Mouse (Mus musculus): Measurements from ENCODE around the gene Uchl3. TPM values are rescaled to one million over a fixed set of nuclear protein-coding genes. Genes with fewer than 3 reads are reported as not detected.

The Uchl3 gene
- polyA plus RNA-seq, 1 experiment from 2014 or later: 189 TPM

GRCm38 (mm10) chr14:101640153-101640843, 13.5 kb upstream of the Uchl3 start, which contains the start of gene Commd6:
TSS of gene Commd6 (minus strand) at chr14:101640686.
- Histone ChIP-seq H3K4me2 (replicated peaks; ENCODE audit: low read depth) (peak within 1 kb of the TSS; percentile 78), H3K9me3 (ENCODE audit: control insufficient read depth, low read length) (no peaks in the 10 kb centered on the region), H3K36me3 (ENCODE audit: control insufficient read depth, insufficient read depth, low read length) (0 out of 2 replicates have a peak, but pooled peaks cover under 1% of the 10 kb centered on the region), H3K4me1 (replicated peaks; ENCODE audit: control insufficient read depth, insufficient read depth) (no peaks in the 10 kb centered on the region), H3K27ac (replicated peaks) (peak within 1 kb of the TSS; percentile 90), H3K9ac (ENCODE audit: low read length) (peak within 1 kb of the TSS; percentile 77), H3K27me3 (ENCODE audit: control insufficient read depth, insufficient read depth, low read length) (no peaks in the 10 kb centered on the region), H3K4me3 (ENCODE audit: low read depth, low read length) (peak within 1 kb of the TSS; percentile 80)
- WGBS: under 1% methylated on average over 39 of the region's 39 CpGs
- peak; percentile 90 for DNase-seq (ENCODE audit: low spot score)
- TF ChIP-seq CTCF (IDR thresholded peaks at IDR 0.05; ENCODE audit: low read depth) (peak; percentile 38; the same call in 1 of the 2 replicates), EP300 (optimal IDR thresholded peaks at IDR 0.05) (no peak)
- ATAC-seq (ENCODE audit: low FRiP score, low TSS enrichment): peak; percentile 97

DNA sequence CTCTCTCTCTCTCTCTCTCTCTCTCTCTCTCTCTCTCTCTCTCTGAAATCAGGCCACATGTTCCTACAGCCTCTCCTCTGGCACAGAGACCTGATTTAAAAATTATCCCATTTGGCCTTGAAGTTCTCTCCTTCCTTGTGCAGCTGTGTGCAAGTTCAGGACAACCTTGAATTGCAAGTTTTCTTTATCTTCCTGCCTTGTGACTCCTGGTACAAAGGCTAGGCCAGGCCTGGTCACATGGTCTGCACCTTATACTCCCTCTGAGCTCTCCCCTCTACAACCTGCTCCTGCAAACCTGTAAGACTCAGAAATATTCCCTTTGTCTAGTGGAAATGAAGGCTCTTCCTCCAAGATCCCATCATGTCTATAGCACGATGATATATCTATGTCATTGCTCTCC, 8.8 kb upstream of the Uchl3 start:
- DNase-seq (ENCODE audit: low spot score) (peak; percentile 30), ATAC-seq (ENCODE audit: low FRiP score, low TSS enrichment) (peak; percentile 80)
- Histone ChIP-seq H3K4me2 (replicated peaks; ENCODE audit: low read depth) (no peak overlapping the region), H3K9ac (ENCODE audit: low read length) (no peak overlapping the region), H3K4me3 (ENCODE audit: low read depth, low read length) (no peak overlapping the region), H3K9me3 (ENCODE audit: control insufficient read depth, low read length) (no peaks in the 10 kb centered on the region), H3K4me1 (replicated peaks; ENCODE audit: control insufficient read depth, insufficient read depth) (no peaks in the 10 kb centered on the region), H3K27ac (replicated peaks) (no peak overlapping the region), H3K27me3 (ENCODE audit: control insufficient read depth, insufficient read depth, low read length) (no peaks in the 10 kb centered on the region), H3K36me3 (ENCODE audit: control insufficient read depth, insufficient read depth, low read length) (no peaks in the 10 kb centered on the region)
- TF ChIP-seq EP300 (optimal IDR thresholded peaks at IDR 0.05) (no peak), CTCF (IDR thresholded peaks at IDR 0.05; ENCODE audit: low read depth) (no peak)
- WGBS: 88% methylated on average over 1 of the region's 1 CpGs

- TF ChIP-seq EP300 (optimal IDR thresholded peaks at IDR 0.05) (no peak), CTCF (IDR thresholded peaks at IDR 0.05; ENCODE audit: low read depth) (no peak)
- Histone ChIP-seq H3K4me2 (replicated peaks; ENCODE audit: low read depth) (no peak overlapping the region), H3K4me3 (ENCODE audit: low read depth, low read length) (no peak overlapping the region), H3K9ac (ENCODE audit: low read length) (no peak overlapping the region), H3K36me3 (ENCODE audit: control insufficient read depth, insufficient read depth, low read length) (no peaks in the 10 kb centered on the region), H3K27me3 (ENCODE audit: control insufficient read depth, insufficient read depth, low read length) (no peaks in the 10 kb centered on the region), H3K27ac (replicated peaks) (no peak overlapping the region), H3K9me3 (ENCODE audit: control insufficient read depth, low read length) (no peaks in the 10 kb centered on the region), H3K4me1 (replicated peaks; ENCODE audit: control insufficient read depth, insufficient read depth) (no peaks in the 10 kb centered on the region)
- DNase-seq (ENCODE audit: low spot score) (no peak), ATAC-seq (ENCODE audit: low FRiP score, low TSS enrichment) (no peak)
- 72% methylated on average over 4 of the region's 4 CpGs for WGBS
Observed at GRCm38 (mm10) chr14:101650551-101650950, 3.2 kb upstream of the Uchl3 start.

- H3K36me3 ChIP-seq (ENCODE audit: control insufficient read depth, insufficient read depth, low read length): no peaks in the 10 kb centered on the region
- H3K27ac ChIP-seq (replicated peaks): no peak overlapping the region
- no peak for TF ChIP-seq CTCF (IDR thresholded peaks at IDR 0.05; ENCODE audit: low read depth)
- no peak for TF ChIP-seq EP300 (optimal IDR thresholded peaks at IDR 0.05)
- no peak overlapping the region for H3K4me3 ChIP-seq (ENCODE audit: low read depth, low read length)
- ATAC-seq (ENCODE audit: low FRiP score, low TSS enrichment): no peak
- H3K9ac ChIP-seq (ENCODE audit: low read length): no peak overlapping the region
- H3K4me2 ChIP-seq (replicated peaks; ENCODE audit: low read depth): no peak overlapping the region
- no peak for DNase-seq (ENCODE audit: low spot score)
- H3K9me3 ChIP-seq (ENCODE audit: control insufficient read depth, low read length): no peaks in the 10 kb centered on the region
- no peaks in the 10 kb centered on the region for H3K27me3 ChIP-seq (ENCODE audit: control insufficient read depth, insufficient read depth, low read length)
- 72% methylated on average over 6 of the region's 6 CpGs for WGBS
- H3K4me1 ChIP-seq (replicated peaks; ENCODE audit: control insufficient read depth, insufficient read depth): no peaks in the 10 kb centered on the region
Observed at GRCm38 (mm10) chr14:101652571-101652970, 1.2 kb upstream of the Uchl3 start.

GRCm38 (mm10) chr14:101654526-101654909, 751 bp downstream of the Uchl3 start:
- no peaks in the 10 kb centered on the region for H3K9me3 ChIP-seq (ENCODE audit: control insufficient read depth, low read length)
- ATAC-seq (ENCODE audit: low FRiP score, low TSS enrichment): peak; percentile 46
- WGBS: 2% methylated on average over 10 of the region's 10 CpGs
- DNase-seq (ENCODE audit: low spot score): peak; percentile 31
- H3K27me3 ChIP-seq (ENCODE audit: control insufficient read depth, insufficient read depth, low read length): no peaks in the 10 kb centered on the region
- H3K36me3 ChIP-seq (ENCODE audit: control insufficient read depth, insufficient read depth, low read length): no peaks in the 10 kb centered on the region
- H3K4me2 ChIP-seq (replicated peaks; ENCODE audit: low read depth): peak overlapping the region; percentile 97
- H3K27ac ChIP-seq (replicated peaks): peak overlapping the region; percentile 79
- H3K9ac ChIP-seq (ENCODE audit: low read length): peak overlapping the region; percentile 79
- H3K4me1 ChIP-seq (replicated peaks; ENCODE audit: control insufficient read depth, insufficient read depth): no peaks in the 10 kb centered on the region
- no peak for TF ChIP-seq EP300 (optimal IDR thresholded peaks at IDR 0.05)
- TF ChIP-seq CTCF (IDR thresholded peaks at IDR 0.05; ENCODE audit: low read depth): no peak
- peak overlapping the region; percentile 96 for H3K4me3 ChIP-seq (ENCODE audit: low read depth, low read length)

GRCm38 (mm10) chr14:101656307-101656706, 2.5 kb downstream of the Uchl3 start:
- Histone ChIP-seq H3K36me3 (ENCODE audit: control insufficient read depth, insufficient read depth, low read length) (no peaks in the 10 kb centered on the region), H3K9ac (ENCODE audit: low read length) (no peak overlapping the region), H3K4me3 (ENCODE audit: low read depth, low read length) (no peak overlapping the region), H3K27me3 (ENCODE audit: control insufficient read depth, insufficient read depth, low read length) (no peaks in the 10 kb centered on the region), H3K4me1 (replicated peaks; ENCODE audit: control insufficient read depth, insufficient read depth) (no peaks in the 10 kb centered on the region), H3K27ac (replicated peaks) (no peak overlapping the region), H3K4me2 (replicated peaks; ENCODE audit: low read depth) (no peak overlapping the region), H3K9me3 (ENCODE audit: control insufficient read depth, low read length) (no peaks in the 10 kb centered on the region)
- 83% methylated on average over 10 of the region's 10 CpGs for WGBS
- no peak for ATAC-seq (ENCODE audit: low FRiP score, low TSS enrichment)
- TF ChIP-seq EP300 (optimal IDR thresholded peaks at IDR 0.05) (no peak), CTCF (IDR thresholded peaks at IDR 0.05; ENCODE audit: low read depth) (no peak)
- no peak for DNase-seq (ENCODE audit: low spot score)

All from stomach, postnatal 0 days (tissue).